Mouse (Mus musculus) midbrain, embryonic 16.5 days (tissue): ENCODE measurements around the gene Apoa1. TPM values are rescaled to one million over a fixed set of nuclear protein-coding genes. Genes with fewer than 3 reads are reported as not detected.

Experiments
- ATAC-seq: fragments of 200-750 bp; cut with Nextera tagmentation; 2 replicates; pipeline ENCODE4 v1.8.0; 2017; ENCODE audit warnings: moderate TSS enrichment
- H3K27ac ChIP-seq: fragments of 300-500 bp; sonication (generic); 2 replicates; pipeline ENCODE4 v1.5.1; 2014; ENCODE audit warnings: mild to moderate bottlenecking, low read length, mixed read lengths
- H3K27me3 ChIP-seq: fragments of 300-500 bp; sonication (generic); 2 replicates; pipeline ENCODE4 v1.6.1; 2014; ENCODE audit warnings: low read depth, low read length, mixed read lengths; ENCODE audit not compliant: control insufficient read depth, insufficient read depth
- H3K36me3 ChIP-seq: fragments of 300-500 bp; sonication (generic); 2 replicates; pipeline ENCODE4 v1.6.1; 2014; ENCODE audit warnings: mild to moderate bottlenecking, low read length, moderate library complexity, mixed read lengths; ENCODE audit not compliant: control insufficient read depth, insufficient read depth
- H3K4me1 ChIP-seq: fragments of 300-500 bp; sonication (generic); 2 replicates; pipeline ENCODE4 v1.6.1; 2014; ENCODE audit warnings: mild to moderate bottlenecking, low read length, mixed read lengths; ENCODE audit not compliant: control insufficient read depth, insufficient read depth
- H3K4me2 ChIP-seq: fragments of 300-500 bp; sonication (generic); 2 replicates; pipeline ENCODE4 v1.6.1; 2014; ENCODE audit warnings: mild to moderate bottlenecking, low read length, mixed read lengths
- H3K4me3 ChIP-seq: fragments of 300-500 bp; sonication (generic); 2 replicates; pipeline ENCODE4 v1.5.1; 2014; ENCODE audit warnings: low read depth, mild to moderate bottlenecking, low read length, moderate library complexity, mixed read lengths
- H3K9ac ChIP-seq: fragments of 300-500 bp; sonication (generic); 2 replicates; pipeline ENCODE4 v1.6.1; 2014; ENCODE audit warnings: low read depth, low read length, mixed read lengths
- H3K9me3 ChIP-seq: fragments of 300-500 bp; sonication (generic); replicated peaks from 2 replicates; pipeline ENCODE4 v1.6.1; 2014; ENCODE audit warnings: mild to moderate bottlenecking, low read length, mixed read lengths; ENCODE audit not compliant: control insufficient read depth, poor library complexity, severe bottlenecking
- WGBS: fragments of 180-500 bp; shearing (Covaris S2); extraction: QIAGEN DNeasy Blood & Tissue Kit; methylation state at CpG from one replicate; pipeline ENCODE4 v1.1.7; 2014; 5-methylcytosine and 5-hydroxymethylcytosine counted together
- polyA plus RNA-seq: library from polyadenylated mRNA; unstranded; fragments of >200 nt; fragmentation: Nextera tagmentation; extraction: Ambion mirVana; gene quantifications from 2 replicates; pipeline ENCODE4 v1.2.1, GENCODE M21; 2015

The Apoa1 gene
- polyA plus RNA-seq, 1 experiment from 2014 or later = 3.9 TPM

- no peak for ATAC-seq
- Histone ChIP-seq H3K4me2 (no peak overlapping the region), H3K36me3 (peaks cover 13% of the 10 kb centered on the region), H3K9me3 (no peaks in the 10 kb centered on the region), H3K4me1 (peaks cover 2% of the 10 kb centered on the region; the same call in 1 of the 2 replicates), H3K27ac (no peak overlapping the region), H3K9ac (no peak overlapping the region), H3K27me3 (no peaks in the 10 kb centered on the region), H3K4me3 (no peak overlapping the region)
- WGBS = 75% methylated on average over 8 of the region's 8 CpGs
Observed at GRCm38 (mm10) chr9:46191234-46191633, 37.1 kb upstream of the Apoa1 start.

GRCm38 (mm10) chr9:46191644-46192043 lies 36.7 kb upstream of the Apoa1 start:
- Histone ChIP-seq H3K4me1 (peaks cover 2% of the 10 kb centered on the region; the same call in 1 of the 2 replicates), H3K27ac (no peak overlapping the region), H3K4me3 (no peak overlapping the region), H3K4me2 (no peak overlapping the region), H3K9ac (no peak overlapping the region), H3K36me3 (peaks cover 13% of the 10 kb centered on the region), H3K27me3 (no peaks in the 10 kb centered on the region), H3K9me3 (no peaks in the 10 kb centered on the region)
- WGBS = 26% methylated on average over 1 of the region's 1 CpGs
- ATAC-seq = no peak

- no peak overlapping the region for H3K4me3 ChIP-seq
- 72% methylated on average over 6 of the region's 6 CpGs for WGBS
- H3K27me3 ChIP-seq = no peaks in the 10 kb centered on the region
- no peak overlapping the region for H3K9ac ChIP-seq
- no peak overlapping the region for H3K27ac ChIP-seq
- no peak overlapping the region for H3K4me2 ChIP-seq
- H3K9me3 ChIP-seq = no peaks in the 10 kb centered on the region
- peaks cover 2% of the 10 kb centered on the region; the same call in 1 of the 2 replicates for H3K4me1 ChIP-seq
- no peak for ATAC-seq
- H3K36me3 ChIP-seq = peaks cover 13% of the 10 kb centered on the region
Observed at GRCm38 (mm10) chr9:46192642-46193041, 35.7 kb upstream of the Apoa1 start.

GRCm38 (mm10) chr9:46194809-46195208 lies 33.6 kb upstream of the Apoa1 start:
- H3K9me3 ChIP-seq = no peaks in the 10 kb centered on the region
- peaks cover 25% of the 10 kb centered on the region for H3K36me3 ChIP-seq
- H3K4me3 ChIP-seq = no peak overlapping the region
- 89% methylated on average over 9 of the region's 9 CpGs for WGBS
- no peak overlapping the region for H3K27ac ChIP-seq
- ATAC-seq = no peak
- H3K9ac ChIP-seq = no peak overlapping the region
- no peaks in the 10 kb centered on the region for H3K4me1 ChIP-seq
- no peak overlapping the region for H3K4me2 ChIP-seq
- no peaks in the 10 kb centered on the region for H3K27me3 ChIP-seq

- Histone ChIP-seq H3K4me3 (no peak overlapping the region), H3K4me2 (no peak overlapping the region), H3K4me1 (no peaks in the 10 kb centered on the region), H3K9me3 (no peaks in the 10 kb centered on the region), H3K36me3 (peaks cover 28% of the 10 kb centered on the region), H3K27ac (no peak overlapping the region), H3K9ac (no peak overlapping the region), H3K27me3 (no peaks in the 10 kb centered on the region)
- 90% methylated on average over 12 of the region's 12 CpGs for WGBS
- no peak for ATAC-seq
Observed at GRCm38 (mm10) chr9:46196699-46197169, 31.6 kb upstream of the Apoa1 start.

GRCm38 (mm10) chr9:46198461-46198860 lies 29.9 kb upstream of the Apoa1 start:
- no peaks in the 10 kb centered on the region for H3K4me1 ChIP-seq
- no peak for ATAC-seq
- 86% methylated on average over 9 of the region's 9 CpGs for WGBS

GRCm38 (mm10) chr9:46198936-46199335 lies 29.4 kb upstream of the Apoa1 start:
- peaks cover 28% of the 10 kb centered on the region for H3K36me3 ChIP-seq

More at GRCm38 (mm10) chr9:46198461-46198860, 29.9 kb upstream of the Apoa1 start:
- Histone ChIP-seq H3K9ac (no peak overlapping the region), H3K4me2 (no peak overlapping the region), H3K9me3 (no peaks in the 10 kb centered on the region), H3K27ac (no peak overlapping the region), H3K36me3 (peaks cover 28% of the 10 kb centered on the region), H3K4me3 (no peak overlapping the region), H3K27me3 (no peaks in the 10 kb centered on the region)

GRCm38 (mm10) chr9:46199609-46200008 lies 28.8 kb upstream of the Apoa1 start:
- H3K27me3 ChIP-seq = no peaks in the 10 kb centered on the region
- peaks cover 26% of the 10 kb centered on the region for H3K36me3 ChIP-seq
- H3K4me2 ChIP-seq = no peak overlapping the region
- no peak overlapping the region for H3K4me3 ChIP-seq
- 94% methylated on average over 2 of the region's 2 CpGs for WGBS
- ATAC-seq = no peak
- H3K4me1 ChIP-seq = no peaks in the 10 kb centered on the region
- no peaks in the 10 kb centered on the region for H3K9me3 ChIP-seq
- H3K27ac ChIP-seq = no peak overlapping the region
- H3K9ac ChIP-seq = no peak overlapping the region

More at GRCm38 (mm10) chr9:46198936-46199335, 29.4 kb upstream of the Apoa1 start:
- H3K27me3 ChIP-seq = no peaks in the 10 kb centered on the region
- no peaks in the 10 kb centered on the region for H3K4me1 ChIP-seq
- H3K9ac ChIP-seq = no peak overlapping the region
- H3K27ac ChIP-seq = no peak overlapping the region
- ATAC-seq = no peak
- no peaks in the 10 kb centered on the region for H3K9me3 ChIP-seq
- 83% methylated on average over 7 of the region's 7 CpGs for WGBS
- no peak overlapping the region for H3K4me2 ChIP-seq
- H3K4me3 ChIP-seq = no peak overlapping the region

GRCm38 (mm10) chr9:46206834-46207500 lies 21.4 kb upstream of the Apoa1 start:
- Histone ChIP-seq H3K36me3 (peaks cover 24% of the 10 kb centered on the region), H3K9me3 (no peaks in the 10 kb centered on the region), H3K9ac (no peak overlapping the region), H3K4me1 (no peaks in the 10 kb centered on the region), H3K4me3 (no peak overlapping the region), H3K27ac (no peak overlapping the region), H3K27me3 (no peaks in the 10 kb centered on the region), H3K4me2 (no peak overlapping the region)
- no peak for ATAC-seq
- 93% methylated on average over 10 of the region's 10 CpGs for WGBS
